Mouse (Mus musculus): ENCODE data around the gene Prkn.

The Prkn gene

GRCm38 (mm10) chr17:10997291-10997690, 157.1 kb downstream of the Prkn start:
- DNase-seq (ENCODE audit: low spot score), result no peak

DNA sequence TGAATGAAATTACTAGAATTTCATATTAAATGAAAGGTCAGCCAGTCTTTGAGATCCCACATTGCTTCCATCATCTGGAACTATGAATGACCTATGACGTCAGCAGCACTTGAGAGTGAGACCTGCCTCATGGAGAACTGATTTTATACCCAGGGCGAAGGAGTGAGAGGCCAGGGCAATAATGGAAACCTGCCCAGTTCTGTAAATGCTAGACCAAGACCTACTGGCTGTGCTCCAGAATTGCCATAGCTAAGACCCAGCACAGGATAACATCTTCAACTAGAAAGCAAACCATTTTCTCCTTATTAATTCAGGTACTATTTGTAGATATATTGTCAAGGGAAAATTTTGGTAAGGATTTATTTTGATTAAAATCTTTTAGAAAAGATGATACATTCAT, 183.2 kb downstream of the Prkn start:
- no peak for DNase-seq (ENCODE audit: low spot score)

DNA sequence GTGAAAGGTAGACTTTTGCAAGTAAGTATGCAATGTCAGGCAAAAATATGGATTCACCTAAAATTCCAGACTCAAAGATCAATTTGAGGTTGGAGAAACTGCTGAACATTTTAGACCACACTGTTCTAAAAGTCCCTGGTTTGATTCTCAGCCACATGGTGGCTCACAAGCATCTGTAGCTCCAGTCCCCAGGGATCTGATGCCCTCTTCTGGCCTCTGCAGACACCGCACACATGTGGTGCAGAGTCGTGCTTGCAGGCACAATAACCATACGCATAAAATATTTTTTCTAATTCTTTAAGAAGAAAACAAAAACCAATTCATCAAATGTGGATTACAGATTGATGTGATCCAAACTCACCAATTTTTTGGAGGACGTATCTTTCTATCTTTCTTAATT, 189.2 kb downstream of the Prkn start:
- no peak for DNase-seq (ENCODE audit: low spot score)

DNA sequence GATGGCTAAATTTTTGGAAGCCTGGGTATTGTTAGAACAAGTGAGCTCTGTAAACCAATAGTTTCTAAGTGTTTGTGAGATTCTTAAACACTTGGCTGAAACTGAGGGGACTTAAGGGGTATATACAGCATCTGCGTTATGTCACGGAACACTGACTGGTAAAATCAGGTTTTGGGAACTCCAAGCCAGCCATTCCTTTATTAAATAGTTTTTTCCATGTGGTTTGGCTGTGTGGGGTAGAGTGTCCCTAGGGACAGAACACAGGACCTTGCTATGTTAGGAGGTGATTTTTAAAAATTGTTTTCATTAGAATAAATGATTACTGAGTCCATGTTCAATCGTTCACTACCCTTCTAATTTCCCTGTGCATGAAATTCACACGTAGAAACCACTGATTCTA, 190.8 kb downstream of the Prkn start:
- DNase-seq (ENCODE audit: low spot score), result no peak

DNA sequence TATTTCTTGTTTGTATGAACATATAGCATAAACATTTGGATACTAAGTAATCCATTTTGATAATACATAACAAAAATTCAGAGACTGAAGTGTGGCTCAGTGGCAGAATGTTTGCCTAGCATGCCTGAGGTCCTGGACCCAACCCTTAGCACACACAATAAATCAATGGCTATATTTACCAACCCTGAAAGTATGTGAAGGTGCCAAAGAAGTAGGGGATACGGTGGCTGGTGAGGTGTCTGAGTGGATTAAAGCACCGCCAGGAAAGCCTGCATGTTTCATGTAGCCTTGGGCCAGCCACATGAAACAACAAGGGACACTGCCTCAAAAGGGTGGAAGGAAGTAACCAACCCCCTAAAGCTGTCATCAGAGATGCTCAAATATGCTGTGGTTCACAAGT, 192.2 kb downstream of the Prkn start:
- DNase-seq (ENCODE audit: low spot score), result no peak

- DNase-seq (ENCODE audit: low spot score), result no peak
Observed at GRCm38 (mm10) chr17:11033594-11033993, 193.4 kb downstream of the Prkn start.

DNA sequence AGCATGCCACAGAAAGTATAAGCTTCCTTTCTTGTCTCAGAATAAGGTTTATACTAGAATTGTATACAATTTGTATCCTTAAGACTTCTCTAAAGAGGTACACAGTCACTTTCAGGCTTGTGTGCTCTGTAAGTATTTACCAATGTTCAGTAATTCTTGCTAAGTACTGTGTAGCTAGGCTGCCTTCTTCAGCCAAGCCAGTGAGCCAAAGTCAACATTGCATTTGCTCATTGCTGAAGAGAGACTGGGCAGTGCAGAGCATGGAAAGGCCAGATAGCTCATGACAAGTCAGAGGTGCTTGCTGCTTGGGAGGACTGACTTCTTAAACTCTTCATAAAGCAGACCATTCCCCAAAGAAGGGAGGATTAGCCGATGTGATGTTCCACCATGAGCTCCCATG, 198.1 kb downstream of the Prkn start:
- DNase-seq (ENCODE audit: low spot score), result no peak

DNA sequence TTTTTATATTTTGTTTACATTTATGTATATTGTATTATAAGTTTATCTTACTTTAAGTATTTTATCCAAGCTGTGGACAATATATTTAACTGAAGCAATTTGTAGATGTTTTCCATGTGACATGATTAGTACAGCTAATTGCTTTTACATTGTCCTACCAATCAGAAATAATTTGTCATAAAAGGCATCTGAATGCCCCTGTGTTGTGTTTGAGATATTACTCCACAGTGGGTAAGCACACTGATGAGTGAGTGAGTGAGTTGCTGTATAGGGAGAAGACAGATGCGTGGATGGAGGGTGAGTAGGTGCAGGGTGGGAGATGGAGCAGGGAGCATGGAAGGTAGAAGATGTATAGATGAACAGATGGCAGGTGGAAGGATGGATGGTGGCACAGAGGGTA, 218.8 kb downstream of the Prkn start:
- no peak for DNase-seq (ENCODE audit: low spot score)

GRCm38 (mm10) chr17:11067076-11067703, 227.0 kb downstream of the Prkn start:
- no peak for DNase-seq (ENCODE audit: low spot score)

- peak; percentile 18 for DNase-seq (ENCODE audit: low spot score)
Observed at GRCm38 (mm10) chr17:11067704-11068475, 227.7 kb downstream of the Prkn start.

GRCm38 (mm10) chr17:11070996-11071395, 230.8 kb downstream of the Prkn start:
- no peak for DNase-seq (ENCODE audit: low spot score)

DNA sequence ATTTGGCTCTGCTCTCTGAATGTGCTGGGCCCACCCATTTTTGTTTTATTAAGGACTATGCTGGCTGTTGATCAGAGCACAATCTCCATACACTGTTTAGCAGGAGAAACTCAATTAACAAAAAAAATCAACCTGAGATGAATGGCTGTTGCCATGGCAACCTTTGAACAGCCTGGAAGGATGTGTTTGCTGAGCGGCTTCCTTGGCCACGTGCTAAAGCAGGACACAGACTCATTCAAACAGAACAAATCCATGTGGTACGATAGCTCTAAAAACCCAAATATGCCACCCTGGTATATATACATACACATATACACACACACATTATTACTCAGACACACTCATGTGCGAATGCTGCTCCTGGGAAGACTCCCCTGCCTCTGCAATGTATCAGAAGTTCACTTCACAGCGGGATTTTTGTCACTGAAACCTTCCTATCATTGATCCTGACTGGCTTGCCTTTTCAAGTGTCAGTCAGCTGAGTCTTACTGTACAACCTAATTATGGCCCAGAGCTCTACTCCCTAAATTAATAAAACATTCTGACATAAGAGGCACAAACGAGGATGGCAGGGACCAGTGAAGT, 236.2 kb downstream of the Prkn start:
- DNase-seq (ENCODE audit: low spot score), result no peak

GRCm38 (mm10) chr17:11086492-11086891, 246.3 kb downstream of the Prkn start:
- DNase-seq (ENCODE audit: low spot score), result no peak

- no peak for DNase-seq (ENCODE audit: low spot score)
Observed at GRCm38 (mm10) chr17:11087088-11087487, 246.9 kb downstream of the Prkn start.

DNA sequence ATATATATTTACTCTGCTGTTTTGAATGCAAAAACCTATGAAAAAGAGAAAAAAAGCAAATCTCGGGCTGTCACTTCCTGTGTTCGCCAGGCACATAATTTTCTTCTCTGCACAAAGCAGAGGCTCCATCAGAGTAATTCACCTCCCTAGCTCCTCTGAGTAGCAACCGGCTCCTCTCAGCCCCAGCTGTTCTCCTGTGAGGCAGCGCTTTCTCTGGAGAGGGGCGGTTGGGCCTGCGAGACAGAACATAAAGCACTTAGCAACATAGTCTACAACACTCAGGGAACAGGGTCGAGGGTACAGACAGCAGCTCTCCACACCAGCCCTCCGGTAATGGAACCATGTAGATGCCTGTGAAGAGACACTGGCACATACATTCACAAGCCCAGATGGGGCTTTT, 247.6 kb downstream of the Prkn start:
- DNase-seq (ENCODE audit: low spot score), result no peak

DNA sequence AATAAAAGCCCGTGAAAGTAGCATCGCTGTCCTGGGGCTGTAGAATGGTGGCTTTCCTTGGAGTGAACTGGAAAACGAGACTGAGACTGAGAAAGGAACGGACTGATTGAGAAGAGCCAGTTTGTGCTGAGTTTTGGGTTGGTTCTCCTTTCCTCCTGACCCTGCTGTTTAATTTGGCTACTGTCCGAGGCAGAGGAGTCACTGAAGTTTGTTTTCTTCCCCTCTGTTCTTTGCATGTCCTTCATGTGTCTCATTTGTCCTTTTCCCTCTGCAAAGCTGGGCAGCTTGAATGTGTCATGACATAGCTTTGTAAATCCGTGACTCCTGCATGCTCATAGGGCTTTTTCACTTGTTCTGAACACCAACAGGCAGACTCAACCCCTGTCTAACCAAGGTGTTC, 249.2 kb downstream of the Prkn start:
- no peak for DNase-seq (ENCODE audit: low spot score)

GRCm38 (mm10) chr17:11092900-11093299, 252.7 kb downstream of the Prkn start:
- DNase-seq (ENCODE audit: low spot score), result no peak

- no peak for DNase-seq (ENCODE audit: low spot score)
Observed at GRCm38 (mm10) chr17:11093321-11093720, 253.1 kb downstream of the Prkn start.

GRCm38 (mm10) chr17:11107007-11107406, 266.8 kb downstream of the Prkn start:
- no peak for DNase-seq (ENCODE audit: low spot score)

DNA sequence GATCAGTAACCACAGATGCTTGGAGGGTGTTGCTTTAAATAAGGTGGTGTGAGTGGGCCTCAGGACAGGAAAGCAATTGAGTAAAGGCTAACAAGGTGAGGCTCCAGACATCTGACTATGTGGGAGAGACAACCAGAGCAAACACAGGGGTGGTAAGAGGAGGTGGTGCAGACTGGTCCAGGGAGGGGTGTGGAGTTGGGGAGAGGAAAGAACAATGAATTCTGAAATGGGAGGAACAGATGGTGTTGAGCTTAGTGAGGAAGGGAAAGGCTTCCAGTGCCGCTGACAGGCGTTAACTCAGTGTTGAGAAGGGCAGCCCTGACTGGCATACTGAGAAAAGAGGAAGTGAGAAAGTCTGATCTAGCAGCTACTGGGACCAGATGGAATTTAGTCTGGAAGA, 267.7 kb downstream of the Prkn start:
- DNase-seq (ENCODE audit: low spot score), result no peak

DNA sequence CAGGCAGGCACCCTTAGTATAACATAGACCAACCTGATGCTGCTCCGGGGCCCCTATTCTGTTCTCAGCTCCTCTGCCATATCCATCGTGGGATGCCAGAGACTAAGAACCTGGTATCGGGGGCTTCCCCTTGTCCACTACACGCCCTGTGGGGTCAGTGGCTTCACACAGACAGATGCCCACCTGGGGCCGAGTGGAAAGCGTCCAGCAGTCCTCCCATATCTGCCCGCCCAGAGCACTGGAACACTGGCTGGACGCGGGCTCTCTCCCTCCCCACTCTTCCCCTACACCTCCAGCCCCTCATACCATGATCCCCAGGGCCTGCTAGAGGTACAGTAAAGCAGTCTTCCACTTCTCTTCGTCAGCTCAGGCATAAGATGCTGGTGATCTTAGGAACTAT, 277.3 kb downstream of the Prkn start:
- DNase-seq (ENCODE audit: low spot score), result no peak

- DNase-seq (ENCODE audit: low spot score), result no peak
Observed at GRCm38 (mm10) chr17:11124048-11124447, 283.9 kb downstream of the Prkn start.

- no peak for DNase-seq (ENCODE audit: low spot score)
Observed at GRCm38 (mm10) chr17:11127217-11127616, 287.0 kb downstream of the Prkn start.

GRCm38 (mm10) chr17:11130919-11131318, 290.7 kb downstream of the Prkn start:
- no peak for DNase-seq (ENCODE audit: low spot score)

Measured in ovary, adult 18-20 months (tissue).